In genomic region chrX:103616536-103617404, GRCm38 (mm10) we compare ENCODE assay signal across 8 mouse cellular contexts. TPM values are rescaled to one million over a fixed set of nuclear protein-coding genes. Genes with fewer than 3 reads are reported as not detected.
DNase-seq lines count a peak whose midpoint lies in the region; ATAC-seq lines count a peak whose summit lies in the region.

No protein-coding gene starts in this region.

- intact Hi-C loops in gastrocnemius, postnatal 14 days (cut with DNase I; ENCODE audit: low total_unique reads): no loop called here
- intact Hi-C loops in left cerebral cortex, postnatal 10 days (cut with DNase I): loop anchor here (2.0 kb wide), 1 partner anchor 52 kb away; no protein-coding TSS in a partner anchor

- peak; percentile 87 to 97 for DNase-seq in adrenal gland, adult (ENCODE audit: inconsistent age in 2 of 2, low spot score in 1 of 2)
- peak; percentile 93 for DNase-seq in embryo, embryonic 10 days (ENCODE audit: low spot score)
- DNase-seq in gastrocnemius, postnatal 14 days: peak; percentile 86
- DNase-seq in left cerebral cortex, postnatal 10 days (ENCODE audit: extremely low spot score in 1 of 2, low spot score in 2 of 2): peak; percentile 85 to 89
- peak; percentile 91 to 93 for DNase-seq in right cerebral cortex, postnatal 10 days (ENCODE audit: low spot score in 2 of 2)
- DNase-seq in urinary bladder, postnatal 36 days (ENCODE audit: low spot score in 2 of 2): peak; percentile 49 to 86

- ATAC-seq in inflammation-experienced regulatory T-cells, adult 6 months: peak; percentile 93
- peak; percentile 85 for ATAC-seq in megakaryocyte progenitor cell, adult 5-6 weeks (replicated peaks; ENCODE audit: poor library complexity)

RNA-seq across cellular contexts. Expression of gene Zcchc13, which starts 13.6 kb away (rescaled TPM):
- total RNA-seq in gastrocnemius, postnatal 14 days (2021): not detected
- polyA plus RNA-seq in inflammation-experienced regulatory T-cells, adult 6 months (2017; shearing (Covaris generic)): not detected
- not detected for total RNA-seq in left cerebral cortex, postnatal 10 days (2021)
- total RNA-seq in megakaryocyte progenitor cell, adult 5-6 weeks (2015): not detected in 2 replicates
- total RNA-seq in megakaryocyte progenitor cell, adult 5-6 weeks (2017): not detected in 2 replicates

Comparison
In these comparisons a context has a peak if more than half of its experiments do, and no peak if none do; other contexts are left out.
1. Peak in every context shown above with its lines: DNase-seq and ATAC-seq.